Mouse (Mus musculus): ENCODE data around the gene Ube2m. TPM values are rescaled to one million over a fixed set of nuclear protein-coding genes. Genes with fewer than 3 reads are reported as not detected.

Gene Ube2m
- total RNA-seq, 2 experiments from 2014 or later: 136 to 146 TPM

DNA sequence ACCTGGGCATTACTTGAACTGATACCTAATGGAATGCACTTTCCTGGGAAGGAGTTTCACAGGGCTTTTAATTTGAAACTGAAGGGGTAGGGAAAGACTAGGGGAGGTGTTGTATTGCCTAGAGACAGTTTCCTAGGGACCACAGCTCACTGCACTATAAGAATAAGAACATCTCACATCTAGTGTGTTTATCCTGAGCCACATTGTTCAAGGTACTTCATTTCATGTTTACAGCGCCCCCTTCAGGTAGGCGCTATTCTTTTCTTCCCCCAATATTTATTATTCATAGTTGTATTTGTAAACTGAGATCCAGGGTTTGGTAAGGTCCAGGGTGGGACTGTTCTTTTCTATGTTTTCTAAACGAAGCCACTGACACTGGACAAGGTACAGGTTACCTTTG, 45.9 kb downstream of the Ube2m start:
- TF ChIP-seq CTCF (IDR thresholded peaks at IDR 0.05): peak; percentile 66
- no peak overlapping the region for H3K27ac ChIP-seq
- H3K4me3 ChIP-seq: no peak overlapping the region
- DNase-seq: no peak
- intact Hi-C loops (cut with DNase I): no loop called here

- no peak overlapping the region for H3K4me3 ChIP-seq
- TF ChIP-seq CTCF (IDR thresholded peaks at IDR 0.05): no peak
- no peak overlapping the region for H3K27ac ChIP-seq
- DNase-seq: no peak
- intact Hi-C loops (cut with DNase I): no loop called here
These were observed 50.5 kb downstream of the Ube2m start for GRCm38 (mm10) chr7:12987409-12988189.

GRCm38 (mm10) chr7:12986906-12987305, 51.2 kb downstream of the Ube2m start:
- DNase-seq: no peak
- Histone ChIP-seq H3K27ac (no peak overlapping the region), H3K4me3 (no peak overlapping the region)
- no peak for TF ChIP-seq CTCF (IDR thresholded peaks at IDR 0.05)
- intact Hi-C loops (cut with DNase I): no loop called here

DNA sequence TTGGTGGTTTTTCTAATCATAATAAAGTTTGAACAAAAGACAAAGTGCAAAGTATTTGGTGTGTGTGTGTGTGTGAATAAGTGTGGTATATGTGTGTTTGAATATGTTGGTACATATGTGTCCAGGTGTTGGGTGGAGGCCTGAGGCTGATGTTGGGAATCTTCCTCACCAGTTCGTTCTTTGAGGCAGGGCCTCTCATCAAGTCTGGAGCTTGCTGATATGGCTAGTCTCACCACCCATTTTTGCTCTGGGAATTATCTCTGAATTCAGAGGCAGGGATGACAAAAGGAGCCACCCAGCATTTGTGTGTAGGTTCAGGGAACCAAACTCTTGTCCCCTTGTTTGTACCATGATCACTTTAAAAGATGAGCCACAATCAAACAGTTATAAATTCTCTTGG, 52.4 kb downstream of the Ube2m start:
- no peak for TF ChIP-seq CTCF (IDR thresholded peaks at IDR 0.05)
- DNase-seq: no peak
- intact Hi-C loops (cut with DNase I): no loop called here
- H3K4me3 ChIP-seq: no peak overlapping the region
- H3K27ac ChIP-seq: no peak overlapping the region

Other genes with a start within 250 kb of the Ube2m start
- gene Zscan18, start 234.6 kb downstream of the Ube2m start, total RNA-seq (2021): under 1 TPM; 0.53 to 0.61 TPM
- gene Zfp329, start 219.4 kb downstream of the Ube2m start, total RNA-seq (2021): 1 to 10 TPM; 3.7 to 5.6 TPM
- 10 to 100 TPM; 11.4 to 13.2 TPM for gene Zfp110, start 203.5 kb downstream of the Ube2m start, total RNA-seq (2021)
- 1 to 10 TPM; 2.2 to 2.3 TPM for gene Zfp128, start 157.1 kb downstream of the Ube2m start, total RNA-seq (2021)
- 1 to 10 TPM; 3.7 to 4.4 TPM for gene Zscan22, start 140.5 kb downstream of the Ube2m start, total RNA-seq (2021)
- gene Rps5, start 116.0 kb downstream of the Ube2m start, total RNA-seq (2021): 100 to 1,000 TPM; 574 to 617 TPM
- under 1 TPM; 0.31 to 0.81 TPM for gene Rnf225, start 110.9 kb downstream of the Ube2m start, total RNA-seq (2021)
- 1 to 10 TPM; 1.5 to 2.0 TPM for gene Zfp324, start 72.4 kb downstream of the Ube2m start, total RNA-seq (2021)
- 1 to 10 TPM; 2.7 TPM for gene Zfp446, start 60.4 kb downstream of the Ube2m start, total RNA-seq (2021)
- under 1 TPM in 1 of 2 experiments, not detected in 1; 0.42 TPM for gene Slc27a5, start 40.1 kb downstream of the Ube2m start, total RNA-seq (2021)
- gene Trim28, start 39.2 kb downstream of the Ube2m start, total RNA-seq (2021): 10 to 100 TPM; 71.3 to 71.5 TPM
- gene Zbtb45, start 28.2 kb downstream of the Ube2m start, total RNA-seq (2021): 1 to 10 TPM; 3.3 to 4.4 TPM
- gene Chmp2a, start 3.5 kb downstream of the Ube2m start, total RNA-seq (2021): 100 to 1,000 TPM in 1 of 2 experiments, 10 to 100 TPM in 1; 76.2 to 106 TPM
- under 1 TPM; 0.51 to 0.92 TPM for gene Mzf1, start 16.5 kb upstream of the Ube2m start, total RNA-seq (2021)
- not detected for gene Vmn1r85, start 56.9 kb upstream of the Ube2m start, total RNA-seq (2021)
- gene Vmn1r86, start 81.6 kb upstream of the Ube2m start, total RNA-seq (2021): not detected
- gene Vmn1r87, start 101.9 kb upstream of the Ube2m start, total RNA-seq (2021): not detected
- under 1 TPM; 0.05 to 0.11 TPM for gene Vmn1r88, start 121.3 kb upstream of the Ube2m start, total RNA-seq (2021)
- gene Vmn1r89, start 174.7 kb upstream of the Ube2m start, total RNA-seq (2021): not detected
- 1 to 10 TPM; 1.1 to 1.4 TPM for gene Lig1, start 239.0 kb upstream of the Ube2m start, total RNA-seq (2021)
- gene Zswim9, start 240.4 kb upstream of the Ube2m start, total RNA-seq (2021): 10 to 100 TPM; 12.6 to 14.5 TPM

Data from gastrocnemius, adult 2 months (tissue).